Mouse (Mus musculus): ENCODE data around the gene Cpa5.

The Cpa5 gene

DNA sequence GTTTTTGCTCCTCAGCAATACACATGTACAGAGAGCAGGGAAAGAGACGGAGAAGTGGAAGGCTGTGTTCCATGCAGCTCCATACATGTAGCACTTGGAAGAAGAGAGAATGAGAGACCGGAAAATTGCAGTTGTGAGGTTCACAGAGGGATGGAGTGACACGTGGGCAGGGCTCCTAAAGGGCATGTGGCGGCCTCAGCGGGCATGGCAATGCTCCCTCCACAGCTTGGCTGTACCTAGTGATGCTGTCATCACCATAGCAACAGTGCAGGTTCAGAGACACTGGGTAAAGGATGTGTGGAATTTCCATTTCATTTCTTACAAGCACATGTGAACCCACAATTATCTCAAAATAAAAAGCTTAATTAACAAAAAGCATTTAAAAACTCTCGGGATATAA is 67.7 kb downstream of the Cpa5 start:
- TF ChIP-seq GATA4 (IDR thresholded peaks at IDR 0.05; ENCODE audit: insufficient replicate concordance, low read length): no peak

GRCm38 (mm10) chr6:30679567-30679966 is 68.8 kb downstream of the Cpa5 start:
- TF ChIP-seq GATA4 (IDR thresholded peaks at IDR 0.05; ENCODE audit: insufficient replicate concordance, low read length): no peak

GRCm38 (mm10) chr6:30680442-30680841 is 69.6 kb downstream of the Cpa5 start:
- no peak for TF ChIP-seq GATA4 (IDR thresholded peaks at IDR 0.05; ENCODE audit: insufficient replicate concordance, low read length)

Measured in liver, adult (tissue).